Mouse (Mus musculus): ENCODE results near the gene Man1b1. TPM values are rescaled to one million over a fixed set of nuclear protein-coding genes. Genes with fewer than 3 reads are reported as not detected.

Gene Man1b1
- polyA plus RNA-seq, 1 experiment from 2014 or later = 85.5 TPM

DNA sequence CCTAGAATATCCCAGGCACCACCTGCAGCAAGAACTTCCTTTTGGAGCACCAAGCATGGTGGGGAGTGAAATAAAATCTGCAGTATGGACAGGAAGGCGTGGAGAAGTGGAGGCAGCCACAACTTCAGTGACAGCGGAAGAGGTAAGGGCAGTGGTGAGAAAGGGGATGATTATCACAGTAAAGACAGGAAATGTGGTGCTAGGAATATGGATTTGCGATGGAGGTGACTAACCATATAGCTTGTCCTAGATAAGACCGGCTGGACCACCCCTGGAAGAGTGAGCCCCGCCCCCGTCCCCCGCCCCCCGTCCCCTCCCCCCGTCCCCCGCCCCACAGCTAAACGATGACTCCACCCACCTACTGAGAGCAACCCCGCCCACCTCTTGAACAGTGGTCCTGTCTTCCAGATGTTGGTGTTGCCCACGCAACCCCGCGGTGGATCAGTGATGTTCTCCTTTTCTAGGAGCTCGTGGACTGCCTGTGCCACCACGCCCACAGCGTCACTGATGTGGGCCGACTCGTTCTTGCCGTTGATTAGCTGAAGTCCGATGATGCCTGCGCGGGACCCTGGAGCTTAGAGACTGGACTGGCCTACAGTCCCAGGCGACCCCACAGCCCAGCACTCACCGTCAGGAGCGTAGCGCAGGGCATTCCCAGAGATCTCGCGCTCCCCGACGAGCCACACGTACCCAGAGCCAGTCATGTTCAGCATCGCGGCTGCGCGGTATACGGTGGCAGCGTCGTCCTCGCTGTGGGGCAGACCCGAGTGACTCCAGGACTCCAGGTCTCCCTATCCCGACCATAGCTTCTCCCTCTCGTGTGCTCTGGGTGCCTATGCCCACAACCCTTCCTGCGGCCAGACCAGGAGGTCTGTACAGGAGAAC is 27.2 kb upstream of the Man1b1 start:
- Histone ChIP-seq H3K4me1 (ENCODE audit: control insufficient read depth, insufficient read depth, low read length) (no peaks in the 10 kb centered on the region), H3K27me3 (ENCODE audit: control insufficient read depth, insufficient read depth, low read length) (peaks cover 29% of the 10 kb centered on the region), H3K4me3 (ENCODE audit: low read depth, low read length) (peak overlapping the region; percentile 38), H3K27ac (ENCODE audit: low read depth, low read length) (0 out of 2 replicates have a peak overlapping the region, but pooled peaks have one; percentile 12), H3K9ac (replicated peaks; ENCODE audit: low read depth, low read length) (peak overlapping the region; percentile 13; the same call in 1 of the 2 replicates), H3K4me2 (ENCODE audit: low read depth, low read length) (peak overlapping the region; percentile 52), H3K36me3 (ENCODE audit: control insufficient read depth, insufficient read depth, low read length) (peaks cover 11% of the 10 kb centered on the region), H3K9me3 (ENCODE audit: control insufficient read depth, low read length) (no peaks in the 10 kb centered on the region)
- WGBS = 2% methylated on average over 42 of the region's 45 CpGs
- ATAC-seq (ENCODE audit: low read depth) = peak; percentile 81

DNA sequence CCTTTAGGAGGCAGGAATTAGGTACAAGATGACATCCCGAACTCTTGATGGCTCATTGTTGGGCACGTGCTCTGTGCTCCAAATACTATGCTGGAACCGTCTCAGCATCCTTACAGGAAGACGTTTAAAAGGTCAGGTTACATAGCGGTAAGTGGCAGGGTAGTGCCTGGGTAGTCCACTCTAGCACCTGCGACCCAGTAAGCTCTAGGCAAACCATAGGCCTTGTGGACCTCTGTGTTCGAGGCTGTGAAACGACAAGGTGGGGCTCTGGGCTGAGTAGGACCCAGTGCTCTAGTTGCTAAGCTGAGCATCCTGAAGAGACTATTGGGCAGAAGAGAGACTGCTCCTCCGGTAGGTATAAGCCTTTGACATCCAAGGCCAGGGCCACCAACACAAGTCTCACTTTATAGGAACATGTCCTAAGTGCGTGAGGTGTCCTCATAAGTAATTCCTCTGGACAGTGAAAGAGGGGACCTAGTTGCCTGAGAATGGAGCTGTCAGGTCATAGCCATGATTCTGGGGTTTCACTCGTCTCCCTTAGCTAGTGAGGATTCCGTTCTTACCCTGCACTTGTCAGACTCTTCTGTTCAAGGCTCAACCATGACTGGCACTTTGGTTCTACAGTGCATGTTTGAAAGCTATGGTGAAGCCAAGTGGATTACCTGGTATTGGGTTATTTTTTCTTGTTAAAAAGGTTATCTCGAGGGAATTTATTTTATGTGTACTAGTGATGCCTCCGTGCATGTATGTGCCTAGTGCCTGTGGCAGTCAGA is 26.4 kb upstream of the Man1b1 start:
- peak; percentile 23; the same call in 1 of the 2 replicates for ATAC-seq (ENCODE audit: low read depth)
- peak overlapping the region; percentile 52 for H3K4me2 ChIP-seq (ENCODE audit: low read depth, low read length)
- peaks cover 15% of the 10 kb centered on the region for H3K36me3 ChIP-seq (ENCODE audit: control insufficient read depth, insufficient read depth, low read length)
- no peaks in the 10 kb centered on the region for H3K9me3 ChIP-seq (ENCODE audit: control insufficient read depth, low read length)
- no peaks in the 10 kb centered on the region for H3K4me1 ChIP-seq (ENCODE audit: control insufficient read depth, insufficient read depth, low read length)
- peaks cover 37% of the 10 kb centered on the region for H3K27me3 ChIP-seq (ENCODE audit: control insufficient read depth, insufficient read depth, low read length)
- WGBS = 52% methylated on average over 14 of the region's 14 CpGs
- peak overlapping the region; percentile 13; the same call in 1 of the 2 replicates for H3K9ac ChIP-seq (replicated peaks; ENCODE audit: low read depth, low read length)
- H3K27ac ChIP-seq (ENCODE audit: low read depth, low read length) = 0 out of 2 replicates have a peak overlapping the region, but pooled peaks have one; percentile 12
- peak overlapping the region; percentile 38 for H3K4me3 ChIP-seq (ENCODE audit: low read depth, low read length)

DNA sequence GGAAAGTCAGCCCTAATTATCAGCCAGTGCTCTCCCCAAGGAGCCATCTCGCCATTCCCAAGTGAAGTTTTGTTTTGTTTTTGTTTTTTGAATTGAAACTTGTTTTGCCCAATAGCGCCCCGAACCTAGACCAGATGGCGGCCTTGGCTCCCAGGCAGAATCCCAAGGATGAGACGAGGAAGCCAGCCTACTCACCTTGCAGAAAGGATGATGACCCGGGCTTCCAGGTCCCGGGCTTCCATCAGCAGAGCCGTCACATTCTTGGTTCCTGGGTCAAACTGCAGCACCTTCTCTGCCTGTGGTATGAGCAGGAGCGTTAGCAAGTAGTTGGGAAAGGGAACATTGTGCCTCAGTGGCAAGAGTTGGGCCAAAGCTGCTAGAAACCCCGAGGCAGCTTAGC is 22.0 kb upstream of the Man1b1 start:
- no peak for ATAC-seq (ENCODE audit: low read depth)
- Histone ChIP-seq H3K4me1 (ENCODE audit: control insufficient read depth, insufficient read depth, low read length) (no peaks in the 10 kb centered on the region), H3K27ac (ENCODE audit: low read depth, low read length) (no peak overlapping the region), H3K27me3 (ENCODE audit: control insufficient read depth, insufficient read depth, low read length) (peaks cover 68% of the 10 kb centered on the region), H3K36me3 (ENCODE audit: control insufficient read depth, insufficient read depth, low read length) (peaks cover 14% of the 10 kb centered on the region), H3K4me3 (ENCODE audit: low read depth, low read length) (no peak overlapping the region), H3K9me3 (ENCODE audit: control insufficient read depth, low read length) (no peaks in the 10 kb centered on the region), H3K9ac (replicated peaks; ENCODE audit: low read depth, low read length) (no peak overlapping the region), H3K4me2 (ENCODE audit: low read depth, low read length) (no peak overlapping the region)
- 52% methylated on average over 10 of the region's 10 CpGs for WGBS

DNA sequence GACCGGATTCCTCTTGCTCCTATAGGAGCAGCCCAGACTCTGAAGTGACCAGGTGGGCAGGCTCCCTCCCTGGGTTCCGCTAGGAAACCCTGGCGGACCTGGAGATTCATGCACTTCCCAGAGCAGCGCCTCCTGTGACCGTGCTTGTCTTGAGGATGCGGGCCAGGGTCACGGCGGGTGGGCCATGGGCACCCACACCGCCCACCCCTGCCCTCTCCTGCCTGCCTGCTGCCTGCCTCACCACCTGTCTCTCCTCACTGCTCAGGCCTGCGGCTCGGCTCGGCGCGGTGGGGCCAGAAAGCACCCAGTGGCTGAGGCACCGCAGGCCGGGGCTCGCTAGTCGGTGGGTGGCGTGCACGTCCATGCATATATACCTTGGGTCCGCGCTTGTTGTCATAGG is 21.2 kb upstream of the Man1b1 start:
- peaks cover 14% of the 10 kb centered on the region for H3K36me3 ChIP-seq (ENCODE audit: control insufficient read depth, insufficient read depth, low read length)

DNA sequence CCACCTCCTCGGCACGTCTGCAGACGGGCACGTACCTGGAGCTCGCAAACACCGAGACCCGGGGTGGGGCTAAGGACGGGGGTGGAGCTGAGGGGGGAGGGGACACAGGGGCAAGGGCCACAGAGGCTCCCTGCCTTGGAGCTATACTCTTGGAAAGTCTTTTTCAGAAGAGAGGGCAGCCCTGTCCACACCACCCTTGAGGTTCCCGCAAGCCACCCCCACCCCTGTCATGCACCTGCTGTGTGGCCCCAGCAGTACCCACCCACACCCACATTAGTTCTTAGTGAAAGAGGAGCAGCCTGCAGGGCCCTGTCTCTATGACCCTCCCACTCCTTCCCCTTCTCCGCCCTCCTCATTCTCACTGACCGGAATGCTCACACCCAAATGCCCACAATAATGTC is 20.6 kb upstream of the Man1b1 start:
- no peak overlapping the region for H3K4me2 ChIP-seq (ENCODE audit: low read depth, low read length)
- no peaks in the 10 kb centered on the region for H3K9me3 ChIP-seq (ENCODE audit: control insufficient read depth, low read length)
- ATAC-seq (ENCODE audit: low read depth) = no peak
- H3K9ac ChIP-seq (replicated peaks; ENCODE audit: low read depth, low read length) = no peak overlapping the region
- H3K27ac ChIP-seq (ENCODE audit: low read depth, low read length) = no peak overlapping the region
- 6% methylated on average over 11 of the region's 11 CpGs for WGBS
- peaks cover 77% of the 10 kb centered on the region for H3K27me3 ChIP-seq (ENCODE audit: control insufficient read depth, insufficient read depth, low read length)
- peaks cover 14% of the 10 kb centered on the region for H3K36me3 ChIP-seq (ENCODE audit: control insufficient read depth, insufficient read depth, low read length)
- H3K4me1 ChIP-seq (ENCODE audit: control insufficient read depth, insufficient read depth, low read length) = no peaks in the 10 kb centered on the region
- no peak overlapping the region for H3K4me3 ChIP-seq (ENCODE audit: low read depth, low read length)

More for the DNA sequence above, 21.2 kb upstream of the Man1b1 start:
- no peak overlapping the region for H3K27ac ChIP-seq (ENCODE audit: low read depth, low read length)
- no peak overlapping the region for H3K4me3 ChIP-seq (ENCODE audit: low read depth, low read length)
- no peaks in the 10 kb centered on the region for H3K4me1 ChIP-seq (ENCODE audit: control insufficient read depth, insufficient read depth, low read length)
- no peak overlapping the region for H3K9ac ChIP-seq (replicated peaks; ENCODE audit: low read depth, low read length)
- no peak for ATAC-seq (ENCODE audit: low read depth)
- 3% methylated on average over 22 of the region's 22 CpGs for WGBS
- H3K9me3 ChIP-seq (ENCODE audit: control insufficient read depth, low read length) = no peaks in the 10 kb centered on the region
- H3K4me2 ChIP-seq (ENCODE audit: low read depth, low read length) = no peak overlapping the region
- H3K27me3 ChIP-seq (ENCODE audit: control insufficient read depth, insufficient read depth, low read length) = peaks cover 72% of the 10 kb centered on the region

DNA sequence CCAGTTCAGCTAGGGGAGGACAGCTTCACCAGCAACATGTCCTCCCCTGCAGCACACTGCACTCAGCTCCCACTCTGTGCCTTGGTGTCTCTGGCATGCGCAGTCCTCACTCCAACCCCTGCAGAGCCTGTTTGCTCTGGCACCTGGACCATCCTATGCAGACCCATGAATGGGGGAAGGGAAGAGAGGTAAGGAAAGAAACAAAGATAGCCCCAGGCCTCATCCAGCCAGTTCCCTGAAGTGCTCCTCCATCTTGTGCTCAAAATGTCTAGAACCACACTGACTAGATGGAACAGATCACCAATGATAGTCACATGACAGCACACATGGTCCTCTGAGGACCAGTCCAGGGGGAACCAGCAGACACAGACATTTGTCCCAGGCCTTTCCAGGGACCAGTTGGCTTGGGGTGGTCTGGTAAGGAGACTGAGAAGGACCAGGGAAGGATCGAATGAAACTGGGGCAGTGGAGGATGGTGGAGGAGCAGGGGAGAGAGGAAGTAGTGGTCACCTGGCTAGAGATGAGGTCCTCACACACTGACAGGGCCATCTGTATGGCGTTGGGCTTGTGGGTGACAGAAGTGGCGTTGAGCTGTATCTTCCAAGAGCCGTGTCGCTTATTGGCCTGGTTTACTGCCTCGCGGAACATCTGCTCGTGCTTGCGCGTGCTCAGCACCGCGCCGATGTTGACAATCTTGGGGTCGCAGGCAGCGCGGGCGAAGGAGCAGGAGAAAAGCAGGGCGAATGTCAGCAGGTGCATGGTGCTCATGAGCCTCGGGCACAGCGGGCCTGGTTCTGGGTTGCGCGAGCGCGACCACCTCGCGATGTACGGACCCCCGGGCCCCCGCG is 13.8 kb upstream of the Man1b1 start:
- Histone ChIP-seq H3K4me2 (ENCODE audit: low read depth, low read length) (peak overlapping the region; percentile 66), H3K4me3 (ENCODE audit: low read depth, low read length) (peak overlapping the region; percentile 64), H3K9me3 (ENCODE audit: control insufficient read depth, low read length) (no peaks in the 10 kb centered on the region), H3K27me3 (ENCODE audit: control insufficient read depth, insufficient read depth, low read length) (peaks cover 28% of the 10 kb centered on the region), H3K9ac (replicated peaks; ENCODE audit: low read depth, low read length) (peak overlapping the region; percentile 68), H3K4me1 (ENCODE audit: control insufficient read depth, insufficient read depth, low read length) (peaks cover 6% of the 10 kb centered on the region; the same call in 1 of the 2 replicates), H3K27ac (ENCODE audit: low read depth, low read length) (peak overlapping the region; percentile 78), H3K36me3 (ENCODE audit: control insufficient read depth, insufficient read depth, low read length) (no peaks in the 10 kb centered on the region; the same call in 1 of the 2 replicates)
- WGBS = 3% methylated on average over 31 of the region's 31 CpGs
- ATAC-seq (ENCODE audit: low read depth) = peak; percentile 78

DNA sequence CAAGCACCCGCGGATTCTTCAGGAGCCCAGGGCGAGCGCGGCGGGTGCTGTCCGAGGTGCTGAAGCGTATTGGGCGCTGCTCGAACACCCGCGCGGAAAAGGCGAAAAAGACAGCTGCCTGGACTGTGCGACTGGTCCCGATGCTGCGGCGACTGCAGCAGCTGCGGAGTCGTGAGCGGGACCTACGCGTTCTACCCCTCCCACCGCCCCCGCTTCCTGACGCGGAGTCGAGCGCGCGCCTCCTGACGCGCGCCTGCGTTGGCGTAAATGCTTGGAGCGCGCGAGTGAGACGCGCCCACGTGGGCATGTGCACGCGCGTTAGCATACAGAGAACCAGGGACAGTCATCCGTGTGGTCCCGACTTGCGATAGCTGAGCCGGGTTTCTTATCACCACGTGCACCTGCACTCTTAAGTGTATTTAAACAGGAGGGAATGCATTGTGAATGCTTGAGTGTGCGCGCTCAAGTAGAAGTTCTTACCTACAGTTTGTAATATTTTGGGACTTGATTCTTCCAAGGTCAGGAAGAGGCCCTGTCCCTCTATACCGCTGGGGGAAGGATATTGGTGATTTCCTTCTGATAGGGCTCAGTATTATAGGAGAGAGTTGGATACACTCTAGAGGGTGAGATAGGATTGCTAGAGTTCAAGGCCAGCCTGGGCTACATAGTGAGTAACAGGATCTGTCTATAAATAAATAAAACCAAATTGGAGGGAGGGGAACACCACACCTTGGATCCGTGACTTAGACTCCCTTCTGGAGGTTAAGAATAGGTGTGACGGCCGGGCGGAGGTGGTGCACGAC is 13.0 kb upstream of the Man1b1 start, which contains the start of gene Grin1:
Gene Grin1 (minus strand): TSS at position 217 of the 803 bp plus-strand sequence.
- Histone ChIP-seq H3K4me3 (ENCODE audit: low read depth, low read length) (peak within 1 kb of the TSS; percentile 64), H3K9me3 (ENCODE audit: control insufficient read depth, low read length) (no peaks in the 10 kb centered on the region), H3K4me1 (ENCODE audit: control insufficient read depth, insufficient read depth, low read length) (peaks cover 6% of the 10 kb centered on the region; the same call in 1 of the 2 replicates), H3K27me3 (ENCODE audit: control insufficient read depth, insufficient read depth, low read length) (peaks cover 21% of the 10 kb centered on the region), H3K27ac (ENCODE audit: low read depth, low read length) (peak within 1 kb of the TSS; percentile 78), H3K4me2 (ENCODE audit: low read depth, low read length) (peak within 1 kb of the TSS; percentile 66), H3K36me3 (ENCODE audit: control insufficient read depth, insufficient read depth, low read length) (no peaks in the 10 kb centered on the region), H3K9ac (replicated peaks; ENCODE audit: low read depth, low read length) (peak within 1 kb of the TSS; percentile 68)
- 10% methylated on average over 58 of the region's 58 CpGs for WGBS
- ATAC-seq (ENCODE audit: low read depth) = peak; percentile 88

DNA sequence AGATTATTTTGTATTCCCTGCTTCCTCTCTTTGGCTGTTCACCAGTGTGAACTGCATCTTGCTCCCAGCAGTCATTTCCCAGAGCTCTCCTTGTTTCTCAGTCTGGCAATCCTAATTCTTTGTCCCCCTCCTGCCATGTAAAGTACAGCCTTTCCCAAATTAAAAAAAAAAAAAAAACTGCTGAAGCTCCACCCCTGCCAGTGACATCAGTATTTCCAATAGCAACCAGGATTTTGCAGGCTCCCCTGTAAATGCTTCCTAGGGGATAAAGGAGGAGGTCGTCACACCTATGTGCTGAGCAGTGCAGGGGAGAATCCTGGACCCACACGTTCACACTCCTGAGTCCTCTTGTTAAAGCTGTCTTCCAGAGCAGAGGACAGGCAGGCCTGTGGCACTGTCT is 12.1 kb upstream of the Man1b1 start:
- Histone ChIP-seq H3K4me1 (ENCODE audit: control insufficient read depth, insufficient read depth, low read length) (peaks cover 6% of the 10 kb centered on the region; the same call in 1 of the 2 replicates), H3K27ac (ENCODE audit: low read depth, low read length) (no peak overlapping the region), H3K9ac (replicated peaks; ENCODE audit: low read depth, low read length) (no peak overlapping the region), H3K4me3 (ENCODE audit: low read depth, low read length) (no peak overlapping the region), H3K27me3 (ENCODE audit: control insufficient read depth, insufficient read depth, low read length) (peaks cover 15% of the 10 kb centered on the region), H3K36me3 (ENCODE audit: control insufficient read depth, insufficient read depth, low read length) (no peaks in the 10 kb centered on the region), H3K9me3 (ENCODE audit: control insufficient read depth, low read length) (no peaks in the 10 kb centered on the region), H3K4me2 (ENCODE audit: low read depth, low read length) (no peak overlapping the region)
- no peak for ATAC-seq (ENCODE audit: low read depth)
- WGBS = 44% methylated on average over 2 of the region's 2 CpGs
